Mouse (Mus musculus) CH12.LX (cell line): ENCODE measurements at regions not wholly inside any gene's neighbourhood (a gene's known extent, or its start where the extent isn't known, plus 50 kb on each side); places are given as distances from the start of the nearest gene placed in this dataset.

Experiments used
- DNase-seq: peaks from one replicate; pipeline ENCODE4 v3.0.0-alpha.2; 2013; ENCODE audit errors: extremely low read depth
- H3K27ac ChIP-seq: 2 replicates; pipeline ENCODE4 v1.5.1; 2012; ENCODE audit warnings: low read depth, mild to moderate bottlenecking, control low read depth, moderate library complexity; ENCODE audit not compliant: insufficient read depth
- H3K27me3 ChIP-seq: replicated peaks from 2 replicates; pipeline ENCODE3; 2012; ENCODE audit warnings: inconsistent platforms
- H3K36me3 ChIP-seq, 2 experiments: replicated peaks in 1 of 2; 2 replicates each; pipeline versions ENCODE3 to v1.6.1; 2012; ENCODE audit warnings: inconsistent platforms in 1 of 2, low read length in 1 of 2, mild to moderate bottlenecking in 1 of 2, mixed read lengths in 1 of 2, moderate library complexity in 1 of 2; ENCODE audit not compliant: control insufficient read depth in 1 of 2, insufficient read depth in 1 of 2
- H3K4me1 ChIP-seq, 2 experiments: 2 replicates each; pipeline ENCODE4 v1.6.1; 2012; ENCODE audit warnings: inconsistent platforms in 1 of 2, moderate library complexity in 1 of 2; ENCODE audit not compliant: insufficient read depth in 2 of 2, control insufficient read depth in 1 of 2
- H3K4me2 ChIP-seq: 2 replicates; pipeline ENCODE4 v1.6.1; 2012; ENCODE audit warnings: low read depth, mild to moderate bottlenecking, control low read depth; ENCODE audit not compliant: poor library complexity, insufficient read depth, severe bottlenecking
- H3K4me3 ChIP-seq, 3 experiments: fragments of 150-350 bp in 1 of 3; sonication (generic) in 1 of 3; replicated peaks in 1 of 3; 2 replicates each; pipeline versions ENCODE3 to v1.5.1; 2011 to 2012; ENCODE audit warnings: low read depth in 2 of 3, low read length in 2 of 3, mild to moderate bottlenecking in 2 of 3, moderate library complexity in 2 of 3, control low read depth in 1 of 3, improper control_type of control experiment in 1 of 3, inconsistent platforms in 1 of 3, mixed read lengths in 1 of 3; ENCODE audit not compliant: poor library complexity in 1 of 3
- H3K79me2 ChIP-seq: replicated peaks from 2 replicates; pipeline ENCODE4 v1.6.1; 2012; ENCODE audit warnings: mild to moderate bottlenecking, moderate library complexity; ENCODE audit not compliant: control insufficient read depth, poor library complexity, insufficient read depth, severe bottlenecking; ENCODE audit errors: extremely low read depth
- H3K9ac ChIP-seq: 2 replicates; pipeline ENCODE4 v1.6.1; 2012; ENCODE audit warnings: low read depth, mild to moderate bottlenecking, control low read depth, moderate library complexity; ENCODE audit not compliant: insufficient read depth
- H3K9me3 ChIP-seq: replicated peaks from 2 replicates; pipeline ENCODE3; 2012; ENCODE audit warnings: low read length, inconsistent platforms, mixed read lengths
- CHD1 ChIP-seq: IDR thresholded peaks from 2 replicates; pipeline ENCODE4 v1.6.1; 2012; ENCODE audit warnings: low read depth, low read length, improper control_type of control experiment, inconsistent platforms
- CHD2 ChIP-seq: IDR thresholded peaks from 2 replicates; pipeline ENCODE4 v1.6.1; 2011; ENCODE audit warnings: low read length, improper control_type of control experiment
- CTCF ChIP-seq, 2 experiments: IDR thresholded peaks in 1 of 2; conservative IDR thresholded peaks in 1 of 2; 2 replicates each; pipeline ENCODE4 v1.5.1; 2011 to 2012; ENCODE audit warnings: low read depth in 2 of 2, low read length in 2 of 2, improper control_type of control experiment in 1 of 2, inconsistent platforms in 1 of 2, mild to moderate bottlenecking in 1 of 2, moderate library complexity in 1 of 2
- E2F4 ChIP-seq: IDR thresholded peaks from 2 replicates; pipeline ENCODE4 v1.6.1; 2011; ENCODE audit warnings: low read depth, low read length, improper control_type of control experiment; ENCODE audit not compliant: insufficient replicate concordance
- ELF1 ChIP-seq: IDR thresholded peaks from 2 replicates; pipeline ENCODE4 v1.6.1; 2014; ENCODE audit warnings: low read depth, mild to moderate bottlenecking, inconsistent platforms, low read length, improper control_type of control experiment
- EP300 ChIP-seq: IDR thresholded peaks from 2 replicates; pipeline ENCODE4 v1.6.1; 2011; ENCODE audit warnings: low read length, improper control_type of control experiment
- GABPA ChIP-seq: IDR thresholded peaks from 2 replicates; pipeline ENCODE4 v1.6.1; 2012; ENCODE audit warnings: low read depth, low read length, improper control_type of control experiment, inconsistent platforms; ENCODE audit not compliant: insufficient replicate concordance
- HCFC1 ChIP-seq: IDR thresholded peaks from 2 replicates; pipeline ENCODE4 v1.6.1; 2012; ENCODE audit warnings: low read depth, mild to moderate bottlenecking, inconsistent platforms, low read length, improper control_type of control experiment
- JUN ChIP-seq: IDR thresholded peaks from 2 replicates; pipeline ENCODE4 v1.6.1; 2011; ENCODE audit warnings: low read depth, mild to moderate bottlenecking, low read length, improper control_type of control experiment, moderate library complexity; ENCODE audit not compliant: insufficient read depth
- JUND ChIP-seq: conservative IDR thresholded peaks from 2 replicates; pipeline ENCODE4 v1.6.1; 2011; ENCODE audit warnings: low read depth, low read length, improper control_type of control experiment
- MAFK ChIP-seq: IDR thresholded peaks from 2 replicates; pipeline ENCODE4 v1.6.1; 2011; ENCODE audit warnings: low read length, improper control_type of control experiment; ENCODE audit not compliant: insufficient replicate concordance
- MAX ChIP-seq: IDR thresholded peaks from 2 replicates; pipeline ENCODE4 v1.6.1; 2011; ENCODE audit warnings: low read length, improper control_type of control experiment
- MAZ ChIP-seq: IDR thresholded peaks from 2 replicates; pipeline ENCODE4 v1.6.1; 2012; ENCODE audit warnings: low read depth, mild to moderate bottlenecking, inconsistent platforms, low read length, improper control_type of control experiment, moderate library complexity
- MEF2A ChIP-seq: IDR thresholded peaks from 2 replicates; pipeline ENCODE4 v1.6.1; 2014; ENCODE audit warnings: low read depth, mild to moderate bottlenecking, inconsistent platforms, low read length, improper control_type of control experiment, borderline replicate concordance
- MXI1 ChIP-seq: IDR thresholded peaks from 2 replicates; pipeline ENCODE4 v1.6.1; 2011; ENCODE audit warnings: mild to moderate bottlenecking, low read depth, low read length, improper control_type of control experiment
- NELFE ChIP-seq: IDR thresholded peaks from 2 replicates; pipeline ENCODE4 v1.6.1; 2011; ENCODE audit warnings: low read depth, low read length, improper control_type of control experiment
- PAX5 ChIP-seq: IDR thresholded peaks from 2 replicates; pipeline ENCODE4 v1.6.1; 2012; ENCODE audit warnings: low read length, inconsistent platforms, mixed read lengths
- POLR2A ChIP-seq: IDR thresholded peaks from 2 replicates; pipeline ENCODE4 v1.6.1; 2011; ENCODE audit warnings: low read depth, mild to moderate bottlenecking, improper control_type of control experiment, low read length
- POLR2AphosphoS2 ChIP-seq: IDR thresholded peaks from 2 replicates; pipeline ENCODE4 v1.6.1; 2011; ENCODE audit warnings: low read depth, low read length, improper control_type of control experiment
- RAD21 ChIP-seq: IDR thresholded peaks from 2 replicates; pipeline ENCODE4 v1.6.1; 2011; ENCODE audit warnings: low read depth, mild to moderate bottlenecking, low read length, improper control_type of control experiment, moderate library complexity
- SIN3A ChIP-seq: IDR thresholded peaks from 2 replicates; pipeline ENCODE4 v1.6.1; 2012; ENCODE audit warnings: low read length, improper control_type of control experiment, inconsistent platforms
- TBP ChIP-seq: conservative IDR thresholded peaks from 2 replicates; pipeline ENCODE4 v1.6.1; 2011; ENCODE audit warnings: low read depth, low read length, improper control_type of control experiment
- UBTF ChIP-seq: IDR thresholded peaks from 2 replicates; pipeline ENCODE4 v1.6.1; 2012; ENCODE audit warnings: low read depth, mild to moderate bottlenecking, inconsistent platforms, low read length, improper control_type of control experiment, moderate library complexity
- USF1 ChIP-seq: IDR thresholded peaks from 2 replicates; pipeline ENCODE4 v1.6.1; 2014; ENCODE audit warnings: low read depth, mild to moderate bottlenecking, inconsistent platforms, low read length, improper control_type of control experiment
- USF2 ChIP-seq: conservative IDR thresholded peaks from 2 replicates; pipeline ENCODE4 v1.6.1; 2011; ENCODE audit warnings: low read depth, low read length, improper control_type of control experiment
- ZMIZ1 ChIP-seq: IDR thresholded peaks from 2 replicates; pipeline ENCODE4 v1.6.1; 2012; ENCODE audit warnings: low read depth, mild to moderate bottlenecking, inconsistent platforms, low read length, improper control_type of control experiment
- dilution Hi-C: fragments of 300-500 bp; cut with MboI; formaldehyde crosslinking; loops from 2 replicates; pipeline ENCODE4 v1.14.3; 2020; ENCODE audit warnings: low sequenced_read_pairs; ENCODE audit not compliant: extremely low pct_unique_long_range_greater_than_20kb, extremely low pct_ligation_motif_present
- in situ Hi-C: fragments of 300-500 bp; cut with MboI; formaldehyde crosslinking; loops from 3 replicates; pipeline ENCODE4 v1.14.3; 2019; ENCODE audit warnings: low sequenced_read_pairs, low pct_ligation_motif_present, low pct_unique_long_range_greater_than_20kb, mixed read lengths

GRCm38 (mm10) chr17:48700591-48700990, 231.6 kb upstream of the Lrfn2 start:
- Histone ChIP-seq H3K4me1 (no peaks in the 10 kb centered on the region), H3K4me2 (no peak overlapping the region), H3K4me3 (no peak overlapping the region), H3K79me2 (no peaks in the 10 kb centered on the region), H3K27ac (no peak overlapping the region), H3K27me3 (no peaks in the 10 kb centered on the region), H3K9me3 (peaks cover 89% of the 10 kb centered on the region), H3K36me3 (no peaks in the 10 kb centered on the region), H3K9ac (no peak overlapping the region)
- no peak for TF ChIP-seq SIN3A
- TF ChIP-seq EP300 = no peak
- no peak for TF ChIP-seq CHD1
- TF ChIP-seq UBTF = no peak
- no peak for TF ChIP-seq NELFE
- TF ChIP-seq MAX = no peak
- no peak for TF ChIP-seq ZMIZ1
- TF ChIP-seq USF1 = no peak
- no peak for TF ChIP-seq JUND
- TF ChIP-seq CHD2 = no peak
- TF ChIP-seq GABPA = no peak
- TF ChIP-seq PAX5 = no peak
- TF ChIP-seq TBP = no peak
- TF ChIP-seq E2F4 = no peak
- TF ChIP-seq HCFC1 = no peak
- no peak for TF ChIP-seq POLR2A
- dilution Hi-C loops = no loop called here
- in situ Hi-C loops = no loop called here
- no peak for DNase-seq

- in situ Hi-C loops = no loop called here
- no peak for DNase-seq
- TF ChIP-seq PAX5 (no peak), MAFK (no peak), POLR2A (no peak), NELFE (no peak), USF2 (no peak), RAD21 (no peak), MXI1 (no peak), HCFC1 (no peak), MAX (no peak), MAZ (no peak), USF1 (no peak), E2F4 (no peak), ELF1 (no peak), CTCF (conservative IDR thresholded peaks at IDR 0.05 in 1 of 2, IDR thresholded peaks at IDR 0.05 in 1 of 2; ENCODE audit: low read depth in 2 of 2, low read length in 2 of 2) (no peak), MEF2A (no peak), JUN (no peak), SIN3A (no peak), POLR2AphosphoS2 (no peak)
- TF ChIP-seq, all 38 proteins: peak for 0
- Histone ChIP-seq H3K36me3 (no peaks in the 10 kb centered on the region), H3K27ac (no peak overlapping the region), H3K9me3 (peaks cover 79% of the 10 kb centered on the region), H3K27me3 (no peaks in the 10 kb centered on the region), H3K4me2 (no peak overlapping the region), H3K4me1 (no peaks in the 10 kb centered on the region), H3K9ac (no peak overlapping the region), H3K79me2 (no peaks in the 10 kb centered on the region), H3K4me3 (no peak overlapping the region)
- dilution Hi-C loops = no loop called here
Measured at GRCm38 (mm10) chr17:48720506-48720905, 211.7 kb upstream of the Lrfn2 start.
